Mouse (Mus musculus) heart, postnatal 0 days (tissue): ENCODE measurements at regions not wholly inside any gene's neighbourhood (a gene's known extent, or its start where the extent isn't known, plus 50 kb on each side); places are given as distances from the start of the nearest gene placed in this dataset.

Experiments
- CTCF ChIP-seq: IDR thresholded peaks from 2 replicates; pipeline ENCODE4 v1.5.1; 2016; ENCODE audit warnings: antibody characterized with exemption, control low read depth, low read depth
- EP300 ChIP-seq: IDR thresholded peaks from 2 replicates; pipeline ENCODE4 v1.6.1; 2016; ENCODE audit warnings: antibody characterized with exemption, low read depth

DNA sequence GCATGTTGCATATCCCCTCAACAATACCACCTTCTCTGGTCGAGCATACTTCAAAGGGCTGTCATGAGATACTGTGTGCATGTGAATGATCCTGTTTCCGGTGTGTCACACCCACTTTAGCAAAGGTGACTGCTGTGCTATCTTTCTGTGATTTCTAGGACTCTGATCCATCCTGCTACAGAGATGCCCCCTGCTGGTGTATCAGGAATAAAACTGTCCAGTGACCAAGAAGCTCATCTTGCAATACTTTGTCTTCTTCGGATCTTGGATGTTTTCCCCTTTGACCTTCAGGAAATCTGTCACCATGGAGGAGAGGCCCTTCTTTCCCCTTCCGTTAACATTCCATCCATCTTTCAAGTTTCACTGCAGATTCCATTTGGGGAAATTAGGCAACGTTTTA is 177.5 kb upstream of the Npvf start:
- TF ChIP-seq CTCF (no peak), EP300 (no peak)
